Mouse (Mus musculus) forebrain, embryonic 16.5 days (tissue): ENCODE measurements around the gene Olfr63. TPM values are rescaled to one million over a fixed set of nuclear protein-coding genes. Genes with fewer than 3 reads are reported as not detected.

Experiments used
- polyA plus RNA-seq: library from polyadenylated mRNA; unstranded; fragments of >200 nt; fragmentation: Nextera tagmentation; extraction: Ambion mirVana; gene quantifications from 2 replicates; pipeline ENCODE4 v1.2.1, GENCODE M21; 2015

Gene Olfr63
- polyA plus RNA-seq, 1 experiment from 2014 or later = 0.04 TPM

Other genes with a start within 250 kb of the Olfr63 start
- gene Zfp763, start 231.3 kb upstream of the Olfr63 start, polyA plus RNA-seq = 32.1 and 34.6 TPM in 2 replicates
- gene 4921501E09Rik, start 196.6 kb upstream of the Olfr63 start, polyA plus RNA-seq = not detected in 2 replicates
- gene Zfp563, start 175.4 kb upstream of the Olfr63 start, polyA plus RNA-seq = 25.0 and 26.8 TPM in 2 replicates
- 0.17 and 0.44 TPM in 2 replicates for gene Morc2b, start 125.0 kb upstream of the Olfr63 start, polyA plus RNA-seq
- gene Olfr55, start 96.2 kb upstream of the Olfr63 start, polyA plus RNA-seq = not detected in 2 replicates
- gene Olfr239, start 73.4 kb upstream of the Olfr63 start, polyA plus RNA-seq = not detected in 2 replicates
- 0.05 TPM in 1 of 2 replicates, not detected in the other for gene Olfr1564, start 43.0 kb upstream of the Olfr63 start, polyA plus RNA-seq
- gene Zfp955a, start 9.5 kb upstream of the Olfr63 start, polyA plus RNA-seq = 29.8 and 31.9 TPM in 2 replicates
- 23.8 and 24.4 TPM in 2 replicates for gene Zfp955b, start 24.9 kb downstream of the Olfr63 start, polyA plus RNA-seq
- 20.9 and 25.9 TPM in 2 replicates for gene Zfp81, start 94.2 kb downstream of the Olfr63 start, polyA plus RNA-seq
- gene Zfp101, start 130.0 kb downstream of the Olfr63 start, polyA plus RNA-seq = 21.0 and 24.2 TPM in 2 replicates
- gene Actl9, start 168.2 kb downstream of the Olfr63 start, polyA plus RNA-seq = 0.20 TPM in 1 of 2 replicates, not detected in the other